In genomic region chr16:41834637-41835036, GRCm38 (mm10) we compare ENCODE assay signal across 28 mouse cellular contexts.
"Had no signal": no experiment of that assay in that cellular context is flagged by ENCODE, and none has a peak within 500 bp of the region (broad histone marks: within the 10 kb centered on the region; RNA-seq: fewer than 3 reads in every experiment).

No protein-coding gene starts in this region.

- DNase-seq: cerebellum, adult 18-20 months; cerebellum, adult 2 months; cerebellum, adult 8-10 months; cerebellum, adult 9-10 months; cerebellum, adult 9-11 months; cerebellum, postnatal 10 days; cerebellum, postnatal 14 days; cerebellum, postnatal 25 days; cerebellum, postnatal 36 days; embryo, embryonic 11 days; forebrain, postnatal 0 days; gastrocnemius, adult 2 months; gastrocnemius, postnatal 10 days; gastrocnemius, postnatal 14 days; gastrocnemius, postnatal 25 days; gastrocnemius, postnatal 36 days; heart, adult 11 months had no signal

- H3K4me3 ChIP-seq: embryonic facial prominence, embryonic 10.5 days; embryonic facial prominence, embryonic 12.5 days; embryonic facial prominence, embryonic 13.5 days; embryonic facial prominence, embryonic 15.5 days; erythroblast, embryonic 14.5 days; forebrain, embryonic 10.5 days; forebrain, embryonic 12.5 days; forebrain, embryonic 13.5 days; forebrain, embryonic 15.5 days; gastrocnemius, adult 2 months had no signal

- H3K27me3 ChIP-seq: embryonic facial prominence, embryonic 12.5 days; embryonic facial prominence, embryonic 13.5 days; embryonic facial prominence, embryonic 15.5 days; forebrain, embryonic 12.5 days; forebrain, embryonic 13.5 days; forebrain, embryonic 15.5 days had no signal

- ATAC-seq: forebrain, embryonic 13.5 days; forebrain, embryonic 14.5 days; forebrain, embryonic 15.5 days; forebrain, embryonic 16.5 days; forebrain, postnatal 0 days had no signal

- H3K36me3 ChIP-seq: embryonic facial prominence, embryonic 10.5 days; embryonic facial prominence, embryonic 12.5 days; embryonic facial prominence, embryonic 13.5 days; embryonic facial prominence, embryonic 15.5 days; forebrain, embryonic 10.5 days; forebrain, embryonic 12.5 days; forebrain, embryonic 15.5 days had no signal

- H3K4me1 ChIP-seq: embryonic facial prominence, embryonic 10.5 days; embryonic facial prominence, embryonic 12.5 days; embryonic facial prominence, embryonic 13.5 days; embryonic facial prominence, embryonic 15.5 days; forebrain, embryonic 10.5 days; forebrain, embryonic 12.5 days; forebrain, embryonic 13.5 days; forebrain, embryonic 15.5 days had no signal

- H3K9me3 ChIP-seq: embryonic facial prominence, embryonic 10.5 days; embryonic facial prominence, embryonic 12.5 days; embryonic facial prominence, embryonic 13.5 days; embryonic facial prominence, embryonic 15.5 days; forebrain, embryonic 10.5 days; forebrain, embryonic 12.5 days; forebrain, embryonic 13.5 days; forebrain, embryonic 15.5 days had no signal

- H3K9ac ChIP-seq: embryonic facial prominence, embryonic 12.5 days; embryonic facial prominence, embryonic 13.5 days; embryonic facial prominence, embryonic 15.5 days; forebrain, embryonic 12.5 days; forebrain, embryonic 13.5 days; forebrain, embryonic 15.5 days; forebrain, postnatal 0 days had no signal

- H3K27ac ChIP-seq: embryonic facial prominence, embryonic 10.5 days; embryonic facial prominence, embryonic 12.5 days; embryonic facial prominence, embryonic 13.5 days; embryonic facial prominence, embryonic 15.5 days; forebrain, embryonic 10.5 days; forebrain, embryonic 12.5 days; forebrain, embryonic 13.5 days; forebrain, embryonic 15.5 days; gastrocnemius, adult 2 months had no signal

- H3K4me2 ChIP-seq: embryonic facial prominence, embryonic 12.5 days; embryonic facial prominence, embryonic 13.5 days; embryonic facial prominence, embryonic 15.5 days; forebrain, embryonic 12.5 days; forebrain, embryonic 13.5 days; forebrain, embryonic 15.5 days had no signal
